Comparison of ENCODE assay signal across 11 mouse cellular contexts in the genomic region with DNA sequence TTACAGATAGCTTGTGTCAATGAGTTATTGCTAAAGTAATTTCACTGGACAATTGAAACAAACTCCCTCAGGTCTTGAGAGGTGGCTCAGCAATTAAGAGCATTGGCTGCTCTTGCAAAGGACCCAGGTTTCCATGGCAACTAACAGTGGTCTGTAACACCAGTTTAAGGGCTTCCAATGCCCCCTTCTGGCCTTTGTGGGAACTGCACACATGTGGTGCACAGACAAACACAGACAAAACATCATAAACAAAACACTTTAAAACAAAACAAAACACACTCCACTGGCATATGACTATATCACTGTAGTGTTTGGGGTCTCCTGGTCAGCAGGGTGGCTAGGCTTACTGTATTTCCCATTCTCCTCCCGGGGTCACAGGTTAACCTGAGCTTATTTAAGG. TPM values are rescaled to one million over a fixed set of nuclear protein-coding genes. Genes with fewer than 3 reads are reported as not detected.
DNase-seq lines count a peak whose midpoint lies in the region; ATAC-seq and TF ChIP-seq lines count a peak whose summit lies in the region.
"Had no signal": no experiment of that assay in that cellular context is flagged by ENCODE, and none has a peak within 500 bp of the region (broad histone marks: within the 10 kb centered on the region; RNA-seq: fewer than 3 reads in every experiment).

No protein-coding gene starts in this region.

- H3K9ac ChIP-seq in forebrain, embryonic 11.5 days (ENCODE audit: low read length): no peak overlapping the region
- H3K9ac ChIP-seq in forebrain, embryonic 12.5 days: no peak overlapping the region
- no peak overlapping the region for H3K9ac ChIP-seq in lung, embryonic 14.5 days

- peak; percentile 72 for DNase-seq in forebrain, embryonic 11.5 days (ENCODE audit: low spot score)
- peak; percentile 79 for DNase-seq in lung, embryonic 14.5 days
- DNase-seq in lung, postnatal 25 days (ENCODE audit: low spot score): no peak
- peak; percentile 10 for DNase-seq in Muller cell, postnatal 12 days (ENCODE audit: inconsistent ontology term)
- peak; percentile 57 for DNase-seq in mesoderm, embryonic 11.5 days (ENCODE audit: low read depth, low spot score)
- DNase-seq: kidney, adult 9 months had no signal

- 84% methylated on average over 1 of the region's 1 CpGs for WGBS in forebrain, embryonic 11.5 days
- 90% methylated on average over 1 of the region's 1 CpGs for WGBS in forebrain, embryonic 12.5 days
- 91% methylated on average over 1 of the region's 1 CpGs for WGBS in lung, embryonic 14.5 days

- no peaks in the 10 kb centered on the region for H3K9me3 ChIP-seq in forebrain, embryonic 11.5 days (ENCODE audit: control insufficient read depth, low read length)
- peaks cover 7% of the 10 kb centered on the region; the same call in 1 of the 2 replicates for H3K9me3 ChIP-seq in forebrain, embryonic 12.5 days
- H3K9me3 ChIP-seq in lung, embryonic 14.5 days (ENCODE audit: low read depth, low read length): no peaks in the 10 kb centered on the region

- no peaks in the 10 kb centered on the region for H3K4me1 ChIP-seq in forebrain, embryonic 11.5 days (replicated peaks; ENCODE audit: control insufficient read depth, insufficient read depth, low read length)
- no peaks in the 10 kb centered on the region for H3K4me1 ChIP-seq in forebrain, embryonic 12.5 days
- H3K4me1 ChIP-seq in lung, embryonic 14.5 days (ENCODE audit: insufficient read depth): no peaks in the 10 kb centered on the region

- ATAC-seq in forebrain, embryonic 11.5 days (replicated peaks; ENCODE audit: low FRiP score): no peak
- no peak for ATAC-seq in forebrain, embryonic 12.5 days (ENCODE audit: low FRiP score)
- ATAC-seq in lung, embryonic 14.5 days (ENCODE audit: insufficient read depth): no peak
- ATAC-seq in erythroid progenitor cell, adult 5-6 weeks (replicated peaks; ENCODE audit: low FRiP score, poor library complexity, severe bottlenecking): no peak; the same call in 1 of the 2 replicates
- no peak for ATAC-seq in inflammation-experienced regulatory T-cells, adult 6 months

- H3K27ac ChIP-seq in forebrain, embryonic 11.5 days (ENCODE audit: low read depth, low read length): no peak overlapping the region
- no peak overlapping the region for H3K27ac ChIP-seq in forebrain, embryonic 12.5 days
- no peak overlapping the region for H3K27ac ChIP-seq in lung, embryonic 14.5 days (ENCODE audit: low read depth)

- TF ChIP-seq CTCF in lung, embryonic 14.5 days (IDR thresholded peaks at IDR 0.05; ENCODE audit: low read depth): peak; percentile 72

- H3K4me2 ChIP-seq in forebrain, embryonic 11.5 days (ENCODE audit: low read depth, low read length, severe bottlenecking): no peak overlapping the region
- no peak overlapping the region for H3K4me2 ChIP-seq in forebrain, embryonic 12.5 days
- H3K4me2 ChIP-seq in lung, embryonic 14.5 days: no peak overlapping the region

- H3K36me3 ChIP-seq in forebrain, embryonic 11.5 days (ENCODE audit: control insufficient read depth, insufficient read depth, low read length): no peaks in the 10 kb centered on the region
- H3K36me3 ChIP-seq in forebrain, embryonic 12.5 days (replicated peaks): no peaks in the 10 kb centered on the region
- no peaks in the 10 kb centered on the region for H3K36me3 ChIP-seq in lung, embryonic 14.5 days (ENCODE audit: insufficient read depth)

- no peaks in the 10 kb centered on the region for H3K27me3 ChIP-seq in forebrain, embryonic 11.5 days (ENCODE audit: control insufficient read depth, insufficient read depth, low read length)
- no peaks in the 10 kb centered on the region for H3K27me3 ChIP-seq in forebrain, embryonic 12.5 days
- H3K27me3 ChIP-seq in lung, embryonic 14.5 days (ENCODE audit: insufficient read depth, low read length): no peaks in the 10 kb centered on the region

- no peak overlapping the region for H3K4me3 ChIP-seq in forebrain, embryonic 11.5 days (ENCODE audit: low read depth, low read length)
- no peak overlapping the region for H3K4me3 ChIP-seq in forebrain, embryonic 12.5 days (replicated peaks)
- no peak overlapping the region for H3K4me3 ChIP-seq in lung, embryonic 14.5 days (ENCODE audit: low read depth, low read length)

RNA-seq across cellular contexts. Expression of a gene that starts 4.2 kb away (rescaled TPM):
- not detected in 2 replicates for polyA plus RNA-seq in forebrain, embryonic 11.5 days (2014; fragmentation: Nextera tagmentation; extraction: Ambion mirVana)
- polyA plus RNA-seq in forebrain, embryonic 12.5 days (2016; fragmentation: Nextera tagmentation; extraction: Ambion mirVana): not detected in 2 replicates
- not detected in 2 replicates for polyA plus RNA-seq in lung, embryonic 14.5 days (2014; fragmentation: Nextera tagmentation; extraction: Ambion mirVana)
- not detected in 2 replicates for total RNA-seq in erythroid progenitor cell, adult 5-6 weeks (2015; ENCODE audit: low replicate concordance)
- total RNA-seq in erythroid progenitor cell, adult 5-6 weeks (2017; ENCODE audit: low replicate concordance): not detected in 2 replicates
- not detected for polyA plus RNA-seq in inflammation-experienced regulatory T-cells, adult 6 months (2017; shearing (Covaris generic))
- polyA plus RNA-seq: embryonic facial prominence, embryonic 14.5 days; stomach, embryonic 14.5 days had no signal

RNA-seq across cellular contexts. Expression of a gene that starts 16.9 kb away (rescaled TPM):
- 92.4 and 102 TPM in 2 replicates for polyA plus RNA-seq in forebrain, embryonic 11.5 days (2014; fragmentation: Nextera tagmentation; extraction: Ambion mirVana)
- 35.1 and 45.9 TPM in 2 replicates for polyA plus RNA-seq in forebrain, embryonic 12.5 days (2016; fragmentation: Nextera tagmentation; extraction: Ambion mirVana)
- 64.3 and 72.9 TPM in 2 replicates for polyA plus RNA-seq in lung, embryonic 14.5 days (2014; fragmentation: Nextera tagmentation; extraction: Ambion mirVana)
- total RNA-seq in erythroid progenitor cell, adult 5-6 weeks (2015; ENCODE audit: low replicate concordance): 87.2 and 99.8 TPM in 2 replicates
- total RNA-seq in erythroid progenitor cell, adult 5-6 weeks (2017; ENCODE audit: low replicate concordance): 112 and 144 TPM in 2 replicates
- 10 to 100 TPM in 2 of 3 experiments, 1 to 10 TPM in 1; 8.0 to 32.4 (median 15.7) TPM for polyA plus RNA-seq in inflammation-experienced regulatory T-cells, adult 6 months (2017; shearing (Covaris generic))

RNA-seq across cellular contexts. Expression of a gene that starts 17.2 kb away (rescaled TPM):
- polyA plus RNA-seq in forebrain, embryonic 11.5 days (2014; fragmentation: Nextera tagmentation; extraction: Ambion mirVana): 0.69 and 1.0 TPM in 2 replicates
- 1.5 and 1.7 TPM in 2 replicates for polyA plus RNA-seq in forebrain, embryonic 12.5 days (2016; fragmentation: Nextera tagmentation; extraction: Ambion mirVana)
- not detected in 2 replicates for polyA plus RNA-seq in lung, embryonic 14.5 days (2014; fragmentation: Nextera tagmentation; extraction: Ambion mirVana)
- total RNA-seq in erythroid progenitor cell, adult 5-6 weeks (2015; ENCODE audit: low replicate concordance): not detected in 2 replicates
- not detected in 2 replicates for total RNA-seq in erythroid progenitor cell, adult 5-6 weeks (2017; ENCODE audit: low replicate concordance)
- polyA plus RNA-seq in inflammation-experienced regulatory T-cells, adult 6 months (2017; shearing (Covaris generic)): not detected
- polyA plus RNA-seq: stomach, embryonic 14.5 days had no signal
